24 mouse cellular contexts compared by ENCODE assay signal in the genomic region with DNA sequence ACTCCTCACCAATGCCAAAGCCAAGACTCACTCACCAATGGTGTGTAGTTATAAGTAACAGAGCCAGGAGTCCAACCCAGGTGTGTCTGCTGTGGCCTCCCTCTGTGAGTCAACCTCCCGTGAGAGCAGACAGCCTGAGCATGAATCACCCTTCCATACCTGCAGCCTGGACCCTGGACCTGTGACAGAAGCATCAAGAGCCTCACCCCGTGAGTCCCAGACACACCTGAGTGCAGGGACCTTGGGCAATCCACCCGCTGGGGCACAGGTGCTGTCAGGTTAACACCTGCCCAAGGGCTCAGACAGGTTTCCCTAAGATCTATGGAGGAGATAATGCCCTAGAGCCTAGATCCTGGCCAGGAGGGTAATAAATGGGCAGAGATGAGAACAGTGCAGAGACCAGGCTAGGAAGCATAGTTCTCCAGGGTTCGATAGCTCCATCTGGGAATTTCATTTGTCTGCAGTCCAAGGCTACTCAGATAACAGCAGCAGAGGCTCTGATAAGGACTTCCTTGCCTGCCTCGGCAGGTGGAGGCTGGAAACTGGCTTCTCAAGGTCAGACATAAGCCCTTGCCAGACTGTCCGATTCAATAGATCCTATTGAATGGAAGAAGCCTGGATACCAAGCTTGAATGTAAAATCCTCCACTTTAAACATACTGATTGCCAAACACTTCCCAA. TPM values are rescaled to one million over a fixed set of nuclear protein-coding genes. Genes with fewer than 3 reads are reported as not detected.
A peak's percentile ranks its signal among the peaks of the same experiment; 100 is the strongest.
DNase-seq lines count a peak whose midpoint lies in the region; ATAC-seq and TF ChIP-seq lines count a peak whose summit lies in the region.
"Had no signal": no experiment of that assay in that cellular context is flagged by ENCODE, and none has a peak within 500 bp of the region (broad histone marks: within the 10 kb centered on the region; RNA-seq: fewer than 3 reads in every experiment).

No protein-coding gene starts in this region.

- TF ChIP-seq CTCF in kidney, postnatal 0 days (IDR thresholded peaks at IDR 0.05; ENCODE audit: low read depth) = no peak
- no peak for TF ChIP-seq CTCF in intestine, postnatal 0 days (IDR thresholded peaks at IDR 0.05; ENCODE audit: low read depth)
- no peak for TF ChIP-seq CTCF in layer of hippocampus, adult 2 months (conservative IDR thresholded peaks at IDR 0.05)

- H3K4me2 ChIP-seq in kidney, postnatal 0 days (ENCODE audit: low read length) = no peak overlapping the region
- no peak overlapping the region for H3K4me2 ChIP-seq in intestine, postnatal 0 days (replicated peaks; ENCODE audit: low read depth)
- H3K4me2 ChIP-seq: heart, embryonic 15.5 days; hindbrain, embryonic 13.5 days; limb, embryonic 12.5 days; liver, embryonic 13.5 days; lung, embryonic 15.5 days had no signal

- H3K4me1 ChIP-seq in kidney, postnatal 0 days (replicated peaks; ENCODE audit: insufficient read depth, low read length) = no peaks in the 10 kb centered on the region
- no peaks in the 10 kb centered on the region for H3K4me1 ChIP-seq in intestine, postnatal 0 days (replicated peaks; ENCODE audit: control insufficient read depth, insufficient read depth, low read length)
- H3K4me1 ChIP-seq: forebrain, embryonic 10.5 days; heart, embryonic 15.5 days; hindbrain, embryonic 13.5 days; limb, embryonic 12.5 days; lung, embryonic 15.5 days had no signal

- H3K4me3 ChIP-seq in kidney, postnatal 0 days (replicated peaks; ENCODE audit: low read depth, low read length) = no peak overlapping the region
- no peak overlapping the region for H3K4me3 ChIP-seq in intestine, postnatal 0 days (ENCODE audit: low read depth, low read length)
- no peak overlapping the region for H3K4me3 ChIP-seq in layer of hippocampus, adult 2 months
- H3K4me3 ChIP-seq: embryonic facial prominence, embryonic 10.5 days; forebrain, embryonic 10.5 days; heart, embryonic 15.5 days; hindbrain, embryonic 13.5 days; limb, embryonic 12.5 days; liver, embryonic 13.5 days; lung, embryonic 15.5 days had no signal

- no peak for DNase-seq in kidney, postnatal 0 days (ENCODE audit: low spot score)
- DNase-seq in kidney, adult 18-20 months = no peak
- DNase-seq in urinary bladder, postnatal 14 days (ENCODE audit: low spot score) = peak; percentile 71
- no peak for DNase-seq in urinary bladder, postnatal 25 days (ENCODE audit: low spot score)
- peak; percentile 68 for DNase-seq in yolk sac, embryonic 10.5 days (ENCODE audit: low spot score)
- no peak for DNase-seq in right cerebral cortex, postnatal 4 days
- no peak for DNase-seq in layer of hippocampus, adult 2 months (ENCODE audit: low spot score in 2 of 2)
- DNase-seq: cerebellum, adult 11 months; gastrocnemius, postnatal 10 days; heart, postnatal 36 days; kidney, postnatal 4 days; liver, embryonic 13.5 days; right cerebral cortex, adult 18-20 months; spleen, adult 18-20 months had no signal

- 79% methylated on average over 6 of the region's 6 CpGs for WGBS in kidney, postnatal 0 days
- 37% methylated on average over 6 of the region's 6 CpGs for whole genome bisulfite sequencing in intestine, postnatal 0 days

- H3K27me3 ChIP-seq in kidney, postnatal 0 days (ENCODE audit: insufficient read depth, low read length) = no peaks in the 10 kb centered on the region
- no peaks in the 10 kb centered on the region for H3K27me3 ChIP-seq in intestine, postnatal 0 days (replicated peaks; ENCODE audit: control insufficient read depth, insufficient read depth, low read length)
- H3K27me3 ChIP-seq: heart, embryonic 15.5 days; hindbrain, embryonic 13.5 days; limb, embryonic 12.5 days; liver, embryonic 13.5 days; lung, embryonic 15.5 days had no signal

- peak; percentile 61 for ATAC-seq in kidney, postnatal 0 days (replicated peaks; ENCODE audit: low FRiP score, low read depth)
- ATAC-seq in intestine, postnatal 0 days = peak; percentile 98
- ATAC-seq: CD4-positive, CD25-positive, alpha-beta regulatory T cell, adult 4 months; forebrain, embryonic 16.5 days had no signal

- H3K27ac ChIP-seq in kidney, postnatal 0 days = no peak overlapping the region
- H3K27ac ChIP-seq in intestine, postnatal 0 days (ENCODE audit: low read depth, low read length) = peak overlapping the region; percentile 94
- no peak overlapping the region for H3K27ac ChIP-seq in layer of hippocampus, adult 2 months
- H3K27ac ChIP-seq: embryonic facial prominence, embryonic 10.5 days; forebrain, embryonic 10.5 days; heart, embryonic 15.5 days; hindbrain, embryonic 13.5 days; limb, embryonic 12.5 days; liver, embryonic 13.5 days; lung, embryonic 15.5 days; macrophage had no signal

- H3K36me3 ChIP-seq in kidney, postnatal 0 days (ENCODE audit: insufficient read depth, low read length) = no peaks in the 10 kb centered on the region
- no peaks in the 10 kb centered on the region for H3K36me3 ChIP-seq in intestine, postnatal 0 days (ENCODE audit: control insufficient read depth, insufficient read depth)
- H3K36me3 ChIP-seq: embryonic facial prominence, embryonic 10.5 days; forebrain, embryonic 10.5 days; heart, embryonic 15.5 days; hindbrain, embryonic 13.5 days; limb, embryonic 12.5 days; liver, embryonic 13.5 days; lung, embryonic 15.5 days had no signal

- no peaks in the 10 kb centered on the region for H3K9me3 ChIP-seq in kidney, postnatal 0 days (replicated peaks; ENCODE audit: low read length)
- H3K9me3 ChIP-seq in intestine, postnatal 0 days (ENCODE audit: control insufficient read depth) = no peaks in the 10 kb centered on the region
- H3K9me3 ChIP-seq: heart, embryonic 15.5 days; hindbrain, embryonic 13.5 days; limb, embryonic 12.5 days; lung, embryonic 15.5 days had no signal

- H3K9ac ChIP-seq in kidney, postnatal 0 days (ENCODE audit: low read depth, low read length) = no peak overlapping the region
- no peak overlapping the region for H3K9ac ChIP-seq in intestine, postnatal 0 days (ENCODE audit: low read depth, low read length)
- H3K9ac ChIP-seq: heart, embryonic 15.5 days; hindbrain, embryonic 13.5 days; limb, embryonic 12.5 days; liver, embryonic 13.5 days; lung, embryonic 15.5 days had no signal

RNA-seq across cellular contexts. Expression of gene Slc25a25, which starts 19.9 kb away (rescaled TPM):
- 15.0 and 16.9 TPM in 2 replicates for polyA plus RNA-seq in kidney, postnatal 0 days (2015; fragmentation: Nextera tagmentation; extraction: Ambion mirVana)
- 45.1 and 52.6 TPM in 2 replicates for polyA plus RNA-seq in intestine, postnatal 0 days (2015; fragmentation: Nextera tagmentation; extraction: Ambion mirVana)
- 10 to 100 TPM; 54.5 to 57.6 TPM for total RNA-seq in layer of hippocampus, adult 2 months (2021)

RNA-seq across cellular contexts. Expression of gene Naif1, which starts 20.9 kb away (rescaled TPM):
- 4.7 TPM in 2 replicates for polyA plus RNA-seq in kidney, postnatal 0 days (2015; fragmentation: Nextera tagmentation; extraction: Ambion mirVana)
- 2.9 and 3.2 TPM in 2 replicates for polyA plus RNA-seq in intestine, postnatal 0 days (2015; fragmentation: Nextera tagmentation; extraction: Ambion mirVana)
- total RNA-seq in layer of hippocampus, adult 2 months (2021) = 1 to 10 TPM; 4.3 to 4.5 TPM

Comparison
In these comparisons a context has a peak if more than half of its experiments do, and no peak if none do; other contexts are left out.
1. DNase-seq: peak in urinary bladder, postnatal 14 days (single experiment) and yolk sac, embryonic 10.5 days (single experiment); none in kidney, postnatal 0 days (single experiment), kidney, adult 18-20 months (single experiment), urinary bladder, postnatal 25 days (single experiment), right cerebral cortex, postnatal 4 days (single experiment) and layer of hippocampus, adult 2 months (0 of 2).